Mouse (Mus musculus): ENCODE data around the gene Samhd1. TPM values are rescaled to one million over a fixed set of nuclear protein-coding genes. Genes with fewer than 3 reads are reported as not detected.

The Samhd1 gene
- total RNA-seq, 2 experiments from 2014 or later, result 11.6 to 12.4 TPM

DNA sequence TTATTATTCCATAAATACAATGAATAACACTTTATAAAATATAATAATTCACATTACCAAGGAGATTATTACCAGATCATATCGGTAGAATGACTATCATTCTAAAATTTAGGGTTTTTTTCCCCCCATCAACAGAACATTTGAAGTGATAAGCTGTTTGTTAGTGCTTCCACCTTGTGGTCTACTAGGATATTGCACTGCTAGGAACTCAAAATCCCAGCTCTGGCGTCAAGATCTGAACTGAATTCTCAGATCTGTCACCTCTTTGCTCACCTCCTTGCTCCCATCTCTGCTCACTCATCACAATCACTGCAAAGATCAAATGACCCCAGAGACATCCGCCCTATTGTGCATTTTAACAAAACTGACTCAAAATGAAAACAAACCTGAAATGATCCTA lies 18.1 kb downstream of the Samhd1 start:
- intact Hi-C loops (cut with DNase I), result no loop called here
- DNase-seq (ENCODE audit: low spot score in 2 of 2), result no peak

DNA sequence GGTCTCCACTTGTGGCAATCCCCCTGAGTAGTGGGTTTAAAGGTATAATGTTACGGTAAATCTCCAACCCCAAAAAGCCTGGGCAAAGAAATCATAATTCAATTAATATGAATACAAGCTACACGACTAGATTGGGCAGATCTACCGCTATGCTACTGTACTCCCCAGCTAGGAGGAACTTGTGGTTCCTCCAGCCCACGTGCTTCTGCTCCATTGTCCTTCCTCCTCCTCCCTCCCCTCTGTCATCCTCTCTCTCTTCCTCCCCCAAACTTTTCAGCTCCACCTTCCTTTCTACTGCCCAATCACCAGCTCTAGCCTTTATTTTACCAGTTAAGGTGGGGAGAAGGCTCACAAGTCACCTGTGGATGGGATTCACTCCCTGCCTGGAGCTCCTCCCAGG lies 26.8 kb downstream of the Samhd1 start:
- DNase-seq (ENCODE audit: low spot score in 2 of 2), result no peak
- intact Hi-C loops (cut with DNase I), result no loop called here

DNA sequence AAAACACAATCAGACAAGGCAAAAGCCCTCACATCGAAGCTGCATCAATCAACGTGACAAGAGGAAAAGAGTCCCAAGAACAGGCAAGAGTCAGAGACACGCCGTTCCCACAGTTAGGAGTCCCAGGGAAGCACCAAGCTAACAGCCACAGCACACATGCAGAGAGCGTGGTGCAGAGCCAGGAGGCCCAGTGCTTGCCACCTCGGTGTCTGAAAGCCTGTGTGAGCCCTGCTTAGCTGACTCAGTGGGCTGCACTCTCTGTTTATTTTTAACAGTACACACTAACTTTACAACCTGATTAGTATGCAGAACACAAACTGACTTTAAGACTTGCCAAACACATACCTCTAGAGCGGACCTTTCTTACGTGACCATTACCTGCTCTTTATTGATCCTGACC lies 30.6 kb downstream of the Samhd1 start:
- intact Hi-C loops (cut with DNase I), result no loop called here
- no peak for DNase-seq (ENCODE audit: low spot score in 2 of 2)

DNA sequence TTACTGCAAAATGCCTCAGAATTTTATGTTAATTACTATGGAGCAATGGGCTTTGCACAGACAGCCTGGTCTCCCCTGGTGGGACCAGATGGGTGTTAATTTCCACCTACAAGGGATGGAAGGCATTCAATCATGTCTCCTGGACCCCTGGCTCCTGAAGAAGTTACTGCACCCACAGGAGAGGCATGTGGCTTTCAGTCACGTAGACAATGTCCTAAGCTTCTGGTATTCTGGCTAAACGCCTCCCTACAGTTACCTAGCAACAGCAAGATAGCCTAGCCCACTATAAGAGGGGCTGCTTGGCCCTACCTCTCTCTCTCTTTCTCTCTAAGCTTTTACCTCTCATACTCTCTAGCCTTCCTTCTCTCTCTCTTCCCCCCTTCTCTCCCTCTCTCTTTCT lies 32.8 kb downstream of the Samhd1 start:
- intact Hi-C loops (cut with DNase I), result no loop called here
- no peak for DNase-seq (ENCODE audit: low spot score in 2 of 2)

DNA sequence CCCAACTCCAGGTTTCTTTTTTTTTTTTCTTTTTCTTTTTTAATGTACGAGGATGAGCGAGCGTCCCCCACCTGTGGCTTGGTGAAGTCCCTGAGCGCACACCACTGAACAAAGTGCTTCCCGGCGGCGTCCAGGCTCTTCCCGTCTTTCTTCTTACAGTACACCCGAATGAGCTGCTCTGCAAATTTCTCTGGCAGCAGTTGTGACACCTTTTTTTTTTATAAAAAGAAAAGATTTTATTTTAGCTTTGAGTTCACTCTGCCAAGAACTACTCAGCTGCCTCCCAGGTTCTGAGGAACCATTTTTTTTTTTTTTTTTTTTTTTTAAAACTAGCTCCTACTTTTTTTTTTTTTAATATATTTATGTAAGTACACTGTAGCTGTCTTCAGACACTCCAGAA lies 33.4 kb downstream of the Samhd1 start:
- intact Hi-C loops (cut with DNase I), result loop anchor here (1.0 kb wide), 1 partner anchor 53 kb away; no protein-coding TSS in a partner anchor

DNA sequence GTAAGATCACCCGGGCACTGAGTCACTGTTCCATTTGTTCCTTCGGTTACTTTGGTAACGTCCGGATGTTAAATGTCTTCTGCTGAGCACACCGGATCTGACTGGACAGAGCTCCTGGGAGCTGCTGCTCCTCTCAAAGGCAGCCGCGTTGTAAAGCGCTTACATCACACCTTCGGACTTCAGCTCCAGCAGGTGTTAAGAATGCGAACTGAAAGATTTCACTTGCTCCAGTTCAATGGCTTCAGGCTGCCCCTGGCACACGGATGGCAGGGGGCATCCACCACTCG lies 34.8 kb downstream of the Samhd1 start:
- intact Hi-C loops (cut with DNase I), result no loop called here

More for the DNA sequence above, 33.4 kb downstream of the Samhd1 start:
- peak in 1 of 2 experiments; percentile 65 for DNase-seq (ENCODE audit: low spot score in 2 of 2)

DNA sequence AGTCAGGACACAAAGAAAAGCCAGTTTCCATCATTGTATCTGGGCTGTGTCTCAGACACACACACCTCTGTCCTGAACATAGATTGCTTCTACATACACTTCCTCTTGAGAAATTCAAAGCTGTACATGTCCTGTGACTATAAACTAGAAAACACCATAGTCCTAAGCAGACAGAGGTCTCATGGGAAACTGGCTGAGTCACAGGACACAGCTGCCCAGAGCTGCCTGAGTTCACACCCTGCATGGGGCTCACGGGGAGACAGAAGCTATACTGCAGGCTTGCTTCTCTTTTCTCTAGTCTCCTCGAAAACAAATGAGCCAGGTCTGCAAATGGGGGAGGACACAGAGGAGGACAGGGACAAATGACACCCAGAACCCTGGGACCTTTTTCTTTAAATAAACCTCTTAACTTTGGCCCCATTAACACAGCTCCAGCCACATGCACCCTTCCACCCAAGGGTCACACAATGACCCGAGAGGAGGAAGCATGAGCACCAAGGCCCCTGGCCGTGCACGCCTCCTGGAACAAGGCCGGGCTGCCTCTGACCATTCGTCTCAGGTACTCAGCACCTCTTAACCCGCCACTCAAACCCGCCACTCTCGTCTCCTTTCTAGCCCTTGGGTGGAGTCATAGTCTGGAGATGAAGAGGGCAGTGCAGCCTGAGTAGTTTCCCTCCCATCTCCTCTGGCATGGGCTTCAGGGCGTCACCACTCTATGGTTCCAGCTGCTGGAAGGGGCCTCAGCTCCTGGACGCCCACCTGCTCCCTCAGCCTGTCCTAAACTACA lies 35.3 kb downstream of the Samhd1 start:
- intact Hi-C loops (cut with DNase I), result loop anchor here (5.0 kb wide), 1 partner anchor 292 kb away; no protein-coding TSS in a partner anchor
- DNase-seq (ENCODE audit: low spot score in 2 of 2), result no peak

More for the DNA sequence above, 34.8 kb downstream of the Samhd1 start:
- no peak for DNase-seq (ENCODE audit: low spot score in 2 of 2)

DNA sequence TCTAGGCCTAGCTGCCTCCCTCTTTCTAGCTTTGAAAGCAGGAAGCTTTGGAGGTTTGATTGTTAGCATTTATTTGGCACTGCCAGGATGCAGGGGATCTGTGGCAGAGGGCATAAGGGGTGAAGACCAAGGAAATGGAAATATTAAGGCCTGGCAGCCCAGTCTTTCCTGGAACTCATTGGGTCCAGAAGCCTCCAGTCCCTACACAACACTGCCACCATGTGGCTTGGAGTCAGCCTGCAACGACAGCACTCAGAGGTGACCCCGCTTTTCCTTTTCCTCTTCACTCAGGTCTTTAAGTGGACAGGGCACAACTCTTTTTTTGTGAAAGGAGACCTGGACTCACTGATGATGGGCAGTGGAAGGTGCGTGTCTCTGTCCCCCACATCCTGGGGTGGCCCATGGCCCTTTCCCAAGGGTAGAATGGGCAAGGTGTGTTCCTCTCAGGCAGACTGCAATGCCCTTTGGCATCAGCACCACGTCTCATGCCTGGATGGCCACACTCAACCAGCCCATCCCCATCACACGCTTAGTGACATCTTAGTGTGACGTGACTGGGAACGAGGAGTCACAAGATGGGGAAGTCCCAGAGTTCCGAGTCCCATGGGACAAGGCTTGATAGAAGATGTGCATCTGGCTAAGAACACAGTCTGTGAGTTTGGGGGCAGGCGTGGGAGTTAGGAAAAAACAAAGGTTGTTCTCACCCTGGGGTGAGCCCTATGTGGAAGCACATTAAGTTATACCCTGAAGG lies 39.9 kb downstream of the Samhd1 start:
- peak; percentile 62 to 64 for DNase-seq (ENCODE audit: low spot score in 2 of 2)
- intact Hi-C loops (cut with DNase I), result loop anchor here (1.0 to 5.0 kb wide), 3 partner anchors 190 to 288 kb away; no protein-coding TSS in a partner anchor

DNA sequence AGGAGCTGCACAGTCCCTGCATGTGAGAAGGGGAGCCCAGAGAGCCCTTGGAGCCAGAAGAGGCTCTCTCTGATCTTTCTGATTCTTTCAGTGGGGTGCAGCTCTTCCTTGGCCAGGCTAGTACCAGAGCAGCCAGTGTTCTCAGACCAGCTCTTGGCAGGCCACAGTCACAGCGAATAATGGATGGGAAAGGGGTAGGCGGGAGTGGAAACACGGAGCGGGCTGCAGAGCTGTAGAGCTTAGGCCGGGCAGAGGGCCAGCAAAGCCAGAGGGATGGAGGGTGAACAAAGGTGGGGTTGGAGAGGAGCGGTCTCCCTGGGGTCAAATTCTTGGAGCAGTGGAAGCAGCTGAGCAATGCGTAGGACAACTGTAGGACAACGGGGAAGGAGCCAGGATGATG lies 43.0 kb downstream of the Samhd1 start:
- DNase-seq (ENCODE audit: low spot score in 2 of 2), result peak in 1 of 2 experiments; percentile 48
- intact Hi-C loops (cut with DNase I), result loop anchor here (5.0 kb wide), 1 partner anchor 45 kb away; no protein-coding TSS in a partner anchor

DNA sequence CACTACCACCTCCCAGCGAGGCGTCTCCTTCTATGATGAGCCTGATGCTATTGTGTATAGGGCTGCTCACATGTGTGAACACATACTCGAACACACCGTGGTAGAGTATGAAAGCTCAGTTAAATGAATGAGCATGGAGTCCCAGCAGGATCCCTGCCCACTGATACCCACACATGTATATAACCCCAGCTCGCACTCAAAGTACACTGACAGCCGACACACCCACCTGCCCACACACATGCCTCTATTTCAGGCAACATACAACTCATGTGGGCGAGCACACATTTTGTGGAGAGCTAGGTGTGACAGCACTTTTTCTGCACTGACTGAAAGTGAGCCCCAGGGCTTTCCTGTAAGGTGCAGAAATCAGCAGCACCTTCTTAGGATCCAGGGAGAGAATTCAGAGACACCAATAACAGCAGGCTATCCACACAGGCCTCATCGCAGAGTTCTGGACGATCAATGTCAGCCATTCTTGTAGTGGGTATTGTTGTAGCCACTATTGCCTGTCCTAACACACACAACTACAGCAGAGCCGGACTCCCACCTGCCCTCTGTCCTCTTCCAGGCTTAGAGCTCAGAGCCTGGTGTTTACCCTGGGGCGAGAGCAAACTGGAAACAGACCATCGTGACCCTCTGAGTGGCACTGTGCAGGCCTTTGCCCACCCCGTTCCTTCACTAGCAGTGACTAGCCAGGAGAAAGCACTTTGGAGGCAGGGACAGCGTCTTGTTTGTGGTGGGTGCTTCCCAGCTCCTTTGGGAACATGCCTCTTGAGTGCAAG lies 47.3 kb downstream of the Samhd1 start:
- intact Hi-C loops (cut with DNase I), result no loop called here
- DNase-seq (ENCODE audit: low spot score in 2 of 2), result peak; percentile 71 to 91

DNA sequence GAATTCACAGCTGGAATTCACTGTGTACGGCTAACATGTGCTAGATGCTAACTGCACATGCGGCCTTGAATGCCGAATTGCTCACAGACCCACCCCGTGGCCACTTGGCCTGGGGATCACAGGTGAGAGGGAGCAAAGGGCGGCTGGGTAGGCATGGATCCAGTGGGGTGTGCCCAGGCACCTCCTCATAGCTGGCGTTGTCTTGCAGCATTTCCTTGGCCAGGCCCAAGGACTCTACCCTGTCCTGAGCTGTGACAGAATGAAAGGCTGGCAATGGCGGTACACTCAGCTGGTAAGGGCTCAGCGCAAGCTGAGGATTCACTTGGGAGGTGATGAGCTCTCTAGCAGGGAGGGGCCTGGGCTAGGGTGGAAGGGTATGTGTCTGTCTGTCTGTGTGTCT lies 48.3 kb downstream of the Samhd1 start, which contains the start of gene Tldc2:
TSS of gene Tldc2 (plus strand) at position 260 of the 400 bp plus-strand sequence.
- intact Hi-C loops (cut with DNase I), result no loop called here
- DNase-seq (ENCODE audit: low spot score in 2 of 2), result no peak

DNA sequence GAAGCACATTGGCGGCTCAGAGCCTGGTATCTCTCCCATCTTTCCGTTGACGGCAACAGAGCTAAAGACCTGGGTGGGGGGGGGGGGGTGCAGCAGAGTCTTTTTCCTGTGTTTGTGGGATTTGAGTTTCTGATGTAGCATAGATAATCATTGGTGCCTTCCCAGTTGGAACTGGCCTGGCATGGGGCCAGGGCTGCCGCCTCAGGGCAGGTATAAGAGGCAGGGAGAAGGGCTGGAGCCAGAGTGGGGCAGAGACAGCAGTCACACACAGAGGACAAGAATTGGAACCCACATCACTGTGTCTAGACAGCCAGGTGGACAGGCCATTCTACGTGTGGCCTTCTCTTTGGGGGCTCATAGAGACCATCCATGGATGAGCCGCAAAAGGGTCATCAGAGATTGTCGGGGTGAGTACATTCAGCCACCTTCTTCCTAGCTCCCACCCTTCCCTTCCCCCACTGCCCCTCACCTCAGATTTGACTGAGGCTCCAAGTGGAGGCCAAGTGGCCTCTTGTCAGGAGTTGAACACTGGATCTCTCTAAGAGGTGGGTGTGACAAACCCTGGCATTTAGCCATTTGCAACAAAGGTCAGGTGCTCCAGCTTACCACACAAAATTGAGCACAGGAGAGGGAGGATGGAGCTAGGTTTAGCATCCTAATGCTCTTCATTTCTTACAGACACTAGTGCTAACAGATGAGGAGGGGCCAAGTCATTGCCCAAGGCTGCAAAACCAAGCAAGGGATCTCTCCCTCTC lies 50.1 kb downstream of the Samhd1 start:
- intact Hi-C loops (cut with DNase I), result no loop called here
- no peak for DNase-seq (ENCODE audit: low spot score in 2 of 2)

DNA sequence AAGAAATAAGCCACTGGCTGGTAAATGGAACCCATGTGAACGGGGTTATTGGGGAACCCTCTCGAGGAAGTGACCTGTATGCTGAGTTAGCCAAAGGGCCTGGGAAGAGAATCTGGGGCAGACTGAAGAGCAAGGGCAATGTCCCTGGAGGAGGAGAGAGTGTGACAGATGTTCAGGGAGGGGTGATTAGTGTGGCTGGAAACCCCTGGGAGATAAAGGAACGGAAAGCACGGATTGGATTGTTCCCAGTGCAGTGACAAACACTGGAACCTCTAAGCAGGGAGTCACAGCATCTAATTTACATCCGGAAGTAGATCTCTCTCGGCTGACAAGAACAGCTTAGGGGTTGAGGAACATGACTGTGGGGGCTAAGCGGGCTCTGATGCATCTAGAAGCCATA lies 53.1 kb downstream of the Samhd1 start:
- intact Hi-C loops (cut with DNase I), result no loop called here
- DNase-seq (ENCODE audit: low spot score in 2 of 2), result no peak

DNA sequence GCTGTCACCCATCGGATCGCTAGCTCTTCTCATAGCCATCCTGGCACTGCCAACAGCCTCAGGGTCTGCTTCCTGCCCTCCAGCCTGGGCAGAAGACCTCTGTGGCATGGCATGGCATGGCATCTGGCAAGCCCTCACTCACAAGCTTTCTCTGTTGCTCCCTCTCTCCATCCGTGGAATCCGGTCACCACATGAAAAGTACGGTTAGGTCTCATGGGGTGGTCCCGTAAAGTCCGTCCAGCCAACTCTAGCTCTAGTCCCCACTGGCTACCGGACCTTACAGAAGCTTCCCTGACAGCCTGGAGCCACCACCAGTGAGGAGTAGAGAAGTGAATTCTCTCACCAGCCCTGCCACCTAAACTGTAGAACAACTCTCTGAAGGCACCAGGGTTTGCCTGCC lies 53.7 kb downstream of the Samhd1 start:
- no peak for DNase-seq (ENCODE audit: low spot score in 2 of 2)
- intact Hi-C loops (cut with DNase I), result no loop called here

DNA sequence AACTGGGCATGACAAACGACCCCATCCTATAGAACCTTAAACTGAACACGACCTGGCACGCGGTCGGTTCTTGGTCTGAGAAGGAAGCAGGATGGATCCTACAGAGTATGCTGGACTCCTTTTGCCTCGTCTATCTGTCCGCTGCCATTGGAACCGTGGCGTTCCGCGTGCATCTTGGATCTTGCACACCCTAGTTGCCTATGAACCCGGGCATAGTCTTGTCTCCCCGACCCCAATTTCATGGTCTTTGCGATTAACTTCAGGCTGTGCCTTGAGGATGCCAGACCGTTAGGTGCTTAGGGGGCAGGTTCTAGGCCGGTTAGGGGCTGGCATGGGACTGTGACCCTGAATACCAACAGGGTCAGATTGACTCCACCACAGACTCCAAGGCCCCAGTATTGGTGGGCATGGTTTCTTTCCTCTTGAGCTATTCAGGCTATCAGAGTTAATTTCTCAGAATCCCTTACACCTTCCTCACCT lies 55.3 kb downstream of the Samhd1 start:
- no peak for DNase-seq (ENCODE audit: low spot score in 2 of 2)
- intact Hi-C loops (cut with DNase I), result loop anchor here (5.0 kb wide), 1 partner anchor 37 kb away; no protein-coding TSS in a partner anchor

DNA sequence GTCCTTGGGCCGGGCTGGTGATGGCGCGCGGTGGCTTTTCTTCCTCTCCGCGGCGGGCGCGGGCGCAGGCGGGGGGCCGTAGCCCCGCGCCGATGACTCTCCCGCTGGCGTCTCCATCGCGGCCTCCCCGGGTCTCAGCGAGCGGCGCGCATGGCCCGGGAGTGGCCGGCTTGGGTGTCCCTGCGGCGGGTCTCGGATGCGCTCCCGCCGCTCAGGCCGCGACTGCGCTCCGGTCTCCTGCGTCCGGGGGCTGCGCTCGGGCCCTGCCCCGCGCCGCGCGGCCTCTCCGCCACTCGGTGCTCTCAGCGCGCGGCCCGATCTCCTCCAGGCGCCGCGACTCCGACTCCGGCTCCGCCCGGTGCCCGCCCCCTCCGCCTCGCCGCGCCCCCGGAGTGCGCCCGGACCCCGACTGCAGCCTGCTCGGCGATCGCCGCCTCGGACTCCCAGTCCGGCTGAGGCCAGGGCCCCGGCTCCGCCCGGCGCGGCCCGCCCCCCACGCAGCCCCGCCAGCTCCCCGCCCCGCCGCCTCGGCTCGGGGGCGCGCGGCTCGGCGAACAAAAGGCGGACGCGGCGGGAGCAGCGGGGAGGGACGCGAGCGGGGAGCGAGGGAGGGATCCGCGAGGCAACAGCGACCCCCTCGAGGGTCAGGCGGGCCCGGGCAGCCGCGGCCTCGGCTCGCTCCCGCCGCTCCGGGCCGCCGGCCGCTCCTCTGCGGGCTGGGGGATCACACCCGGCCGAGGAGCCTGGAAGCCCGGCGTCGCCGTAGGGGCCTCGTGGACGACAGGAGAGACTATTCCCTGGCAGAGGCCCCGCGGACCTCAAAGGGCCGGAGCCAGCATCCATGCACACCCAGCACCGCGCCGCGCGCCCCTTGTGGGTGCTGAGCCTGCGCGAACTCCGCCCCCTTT lies 56.0 kb downstream of the Samhd1 start, which contains the start of gene Soga1:
TSS of gene Soga1 (minus strand) at position 462 of the 908 bp plus-strand sequence.
- intact Hi-C loops (cut with DNase I), result loop anchor here (5.0 kb wide), 1 partner anchor 37 kb away; no protein-coding TSS in a partner anchor
- peak; percentile 77 to 78 for DNase-seq (ENCODE audit: low spot score in 2 of 2)

DNA sequence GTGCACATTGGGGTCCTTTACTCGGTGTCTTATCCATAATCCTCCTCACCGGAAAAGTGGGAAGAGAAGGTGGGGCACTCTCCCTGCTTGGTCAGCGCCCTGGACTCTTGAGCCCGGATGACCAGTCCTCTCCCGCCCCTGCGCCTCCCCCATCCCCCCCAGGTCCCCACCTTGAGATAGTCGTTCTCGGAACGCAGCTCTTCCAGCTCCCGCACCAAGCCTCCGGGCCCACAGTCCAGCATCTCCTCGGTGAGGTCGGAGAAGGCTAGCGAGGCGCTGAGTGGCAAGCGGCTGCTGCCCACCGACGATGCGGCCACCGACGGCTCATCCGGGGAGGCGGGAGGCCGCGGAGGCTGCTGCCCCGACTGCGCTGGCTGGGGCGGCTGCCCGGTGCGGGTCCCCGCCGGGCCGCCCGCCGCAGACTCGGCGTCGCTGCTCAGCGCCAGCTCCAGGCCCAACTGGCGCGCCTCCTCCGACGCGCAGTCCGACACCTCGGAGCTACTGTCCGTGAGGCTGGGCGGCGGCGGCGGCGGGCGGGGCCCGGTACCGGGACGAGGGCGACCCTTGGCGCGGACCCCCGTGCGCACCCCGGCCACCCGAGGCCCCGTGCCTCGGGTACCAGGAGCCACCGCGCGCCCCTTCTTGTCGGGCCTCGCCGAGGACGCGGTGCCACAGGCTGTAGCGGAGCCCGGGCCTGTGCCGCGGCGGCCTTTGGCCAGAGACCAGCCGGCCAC lies 56.8 kb downstream of the Samhd1 start:
- DNase-seq (ENCODE audit: low spot score in 2 of 2), result peak in 1 of 2 experiments; percentile 15

More for the DNA sequence above, 56.8 kb downstream of the Samhd1 start:
- intact Hi-C loops (cut with DNase I), result loop anchor here (5.0 kb wide), 1 partner anchor 36 kb away; no protein-coding TSS in a partner anchor

Data from left cerebral cortex, postnatal 25 days (tissue).